Mouse (Mus musculus) liver, postnatal 0 days (tissue): ENCODE results near the gene Dpyd.

Experiments used
- CTCF ChIP-seq: sonication (generic); IDR thresholded peaks from 2 replicates; pipeline ENCODE4 v1.5.1; 2016; ENCODE audit warnings: antibody characterized with exemption, low read depth
- EP300 ChIP-seq: IDR thresholded peaks from 2 replicates; pipeline ENCODE4 v1.6.1; 2016; ENCODE audit warnings: antibody characterized with exemption, low read depth, mild to moderate bottlenecking

DNA sequence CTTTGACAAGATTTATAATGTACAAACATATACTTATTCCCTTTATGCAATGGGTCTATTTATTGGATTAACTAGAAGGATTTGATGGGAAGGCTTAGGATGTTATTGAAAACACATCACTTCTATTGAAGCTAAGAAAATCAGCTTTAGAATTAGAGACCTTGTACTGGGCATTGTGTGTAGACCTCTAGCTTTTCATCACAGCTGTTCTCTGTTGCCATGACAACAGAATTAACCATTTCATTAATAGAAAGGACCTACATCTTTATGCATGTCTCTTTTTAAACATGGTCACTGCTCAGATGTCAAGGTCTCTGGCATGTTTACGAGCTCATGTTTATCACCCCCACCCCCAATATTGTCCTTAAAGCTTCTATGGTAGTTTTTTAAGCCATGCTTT lies 902.5 kb downstream of the Dpyd start:
- no peak for TF ChIP-seq CTCF
- TF ChIP-seq EP300, result no peak
